Mouse (Mus musculus) hindbrain, embryonic 15.5 days (tissue): ENCODE data around the gene Ccdc57. TPM values are rescaled to one million over a fixed set of nuclear protein-coding genes. Genes with fewer than 3 reads are reported as not detected.

Experiments
- ATAC-seq: fragments of 200-750 bp; cut with Nextera tagmentation; 2 replicates; pipeline ENCODE4 v1.8.0; 2017; ENCODE audit warnings: low read depth, moderate number of reproducible peaks, moderate TSS enrichment; ENCODE audit not compliant: low FRiP score
- H3K27ac ChIP-seq: fragments of 300-500 bp; sonication (generic); replicated peaks from 2 replicates; pipeline ENCODE4 v1.5.1; 2015; ENCODE audit warnings: mild to moderate bottlenecking, inconsistent platforms
- H3K27me3 ChIP-seq: fragments of 300-500 bp; sonication (generic); 2 replicates; pipeline ENCODE4 v1.6.1; 2015; ENCODE audit warnings: control low read depth, inconsistent platforms
- H3K36me3 ChIP-seq: fragments of 300-500 bp; sonication (generic); 2 replicates; pipeline ENCODE4 v1.6.1; 2015; ENCODE audit warnings: control low read depth, inconsistent platforms
- H3K4me1 ChIP-seq: fragments of 300-500 bp; sonication (generic); replicated peaks from 2 replicates; pipeline ENCODE4 v1.6.1; 2015; ENCODE audit warnings: control low read depth, inconsistent platforms
- H3K4me2 ChIP-seq: fragments of 300-500 bp; sonication (generic); 2 replicates; pipeline ENCODE4 v1.6.1; 2015; ENCODE audit warnings: moderate library complexity, mild to moderate bottlenecking, inconsistent platforms
- H3K4me3 ChIP-seq: fragments of 300-500 bp; sonication (generic); 2 replicates; pipeline ENCODE4 v1.5.1; 2015; ENCODE audit warnings: mild to moderate bottlenecking, inconsistent platforms
- H3K9ac ChIP-seq: fragments of 300-500 bp; sonication (generic); 2 replicates; pipeline ENCODE4 v1.6.1; 2015; ENCODE audit warnings: inconsistent platforms
- H3K9me3 ChIP-seq: fragments of 300-500 bp; sonication (generic); 2 replicates; pipeline ENCODE4 v1.6.1; 2016; ENCODE audit warnings: control low read depth, inconsistent platforms
- WGBS: fragments of 180-500 bp; shearing (Covaris S2); methylation state at CpG from one replicate; pipeline ENCODE4 v1.1.7; 2015; 5-methylcytosine and 5-hydroxymethylcytosine counted together
- polyA plus RNA-seq: library from polyadenylated mRNA; unstranded; fragments of >200 nt; fragmentation: Nextera tagmentation; extraction: Ambion mirVana; gene quantifications from 2 replicates; pipeline ENCODE4 v1.2.1, GENCODE M21; 2015

Gene Ccdc57
- polyA plus RNA-seq, 1 experiment from 2014 or later, result 6.1 TPM

DNA sequence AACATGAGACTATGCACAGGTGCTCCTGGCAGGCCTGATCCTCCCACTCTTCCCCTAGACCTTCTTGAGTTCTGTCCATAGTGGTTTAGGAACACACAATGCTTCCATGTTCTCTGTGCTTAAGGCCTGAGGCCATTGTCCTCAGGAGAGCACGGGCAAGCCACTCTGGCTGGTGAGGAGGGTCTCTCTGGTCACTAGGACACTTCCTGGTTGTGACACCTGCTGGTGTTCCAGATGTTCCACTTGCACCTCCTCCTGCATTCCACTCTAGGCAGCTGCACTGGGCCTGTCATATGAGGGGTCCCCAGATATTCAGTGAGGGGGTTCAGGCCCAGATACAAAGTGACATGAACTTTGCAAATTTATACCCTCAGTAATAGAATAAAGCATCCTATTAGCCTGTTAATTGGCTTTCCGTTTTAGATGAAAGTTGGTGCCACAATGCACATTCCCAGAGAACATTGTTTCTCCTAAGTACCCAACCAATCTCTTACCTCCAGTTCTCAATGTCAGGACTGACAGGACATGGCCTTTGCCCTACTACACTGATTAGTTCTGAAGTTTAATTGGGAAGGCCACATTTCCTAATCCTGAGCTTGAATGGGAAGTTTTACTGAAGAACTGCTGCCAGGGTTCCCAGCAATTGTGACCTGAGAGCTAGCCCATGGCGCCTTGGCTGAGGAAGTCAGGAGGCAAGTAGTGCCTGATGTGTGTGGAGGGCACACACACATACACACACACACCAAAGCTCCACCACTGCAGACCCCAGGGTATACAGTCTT is 100.8 kb downstream of the Ccdc57 start:
- no peak overlapping the region for H3K4me2 ChIP-seq
- H3K4me3 ChIP-seq, result no peak overlapping the region
- peaks cover 4% of the 10 kb centered on the region; the same call in 1 of the 2 replicates for H3K4me1 ChIP-seq
- no peaks in the 10 kb centered on the region for H3K36me3 ChIP-seq
- no peak for ATAC-seq
- H3K9ac ChIP-seq, result no peak overlapping the region
- H3K27ac ChIP-seq, result no peak overlapping the region
- 87% methylated on average over 3 of the region's 3 CpGs for WGBS
- H3K9me3 ChIP-seq, result no peaks in the 10 kb centered on the region
- H3K27me3 ChIP-seq, result no peaks in the 10 kb centered on the region

- WGBS, result 81% methylated on average over 12 of the region's 12 CpGs
- Histone ChIP-seq H3K9me3 (no peaks in the 10 kb centered on the region), H3K36me3 (no peaks in the 10 kb centered on the region; the same call in 1 of the 2 replicates), H3K27me3 (no peaks in the 10 kb centered on the region), H3K9ac (no peak overlapping the region), H3K4me2 (no peak overlapping the region), H3K4me1 (peaks cover 10% of the 10 kb centered on the region), H3K27ac (no peak overlapping the region), H3K4me3 (no peak overlapping the region)
- no peak for ATAC-seq
Measured at GRCm38 (mm10) chr11:120830686-120831085, 102.0 kb downstream of the Ccdc57 start.

- Histone ChIP-seq H3K4me3 (no peak overlapping the region), H3K4me1 (peaks cover 17% of the 10 kb centered on the region), H3K4me2 (no peak overlapping the region), H3K27me3 (no peaks in the 10 kb centered on the region), H3K36me3 (no peaks in the 10 kb centered on the region; the same call in 1 of the 2 replicates), H3K9ac (no peak overlapping the region), H3K9me3 (no peaks in the 10 kb centered on the region), H3K27ac (no peak overlapping the region)
- WGBS, result 93% methylated on average over 10 of the region's 10 CpGs
- ATAC-seq, result no peak
Measured at GRCm38 (mm10) chr11:120829757-120830532, 102.7 kb downstream of the Ccdc57 start.

DNA sequence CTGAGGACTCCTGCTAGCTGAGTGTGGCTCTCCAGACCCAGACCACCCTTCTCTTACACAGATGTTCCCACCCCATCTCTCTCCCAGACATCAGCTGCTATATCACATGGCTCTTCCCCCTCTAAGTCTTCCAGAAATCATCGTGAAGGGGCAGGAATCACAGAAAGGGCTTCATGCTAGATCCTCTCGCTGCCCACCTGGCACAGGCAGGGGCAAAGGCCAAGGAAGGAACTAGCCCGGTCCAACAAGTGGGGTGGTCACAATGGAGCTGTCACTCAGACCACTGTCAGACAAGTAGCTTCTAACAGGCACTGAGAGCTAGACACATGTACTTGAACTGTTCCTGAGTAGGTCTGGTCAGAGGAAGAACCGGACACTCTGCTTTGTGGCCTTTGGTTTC is 104.3 kb downstream of the Ccdc57 start:
- Histone ChIP-seq H3K27me3 (no peaks in the 10 kb centered on the region), H3K9me3 (no peaks in the 10 kb centered on the region), H3K4me3 (no peak overlapping the region), H3K36me3 (no peaks in the 10 kb centered on the region; the same call in 1 of the 2 replicates), H3K27ac (no peak overlapping the region), H3K4me2 (no peak overlapping the region), H3K4me1 (peaks cover 16% of the 10 kb centered on the region), H3K9ac (no peak overlapping the region)
- 74% methylated on average over 4 of the region's 4 CpGs for WGBS
- no peak for ATAC-seq

GRCm38 (mm10) chr11:120826016-120826953 is 106.4 kb downstream of the Ccdc57 start:
- WGBS, result 79% methylated on average over 8 of the region's 8 CpGs

GRCm38 (mm10) chr11:120825289-120825863 is 107.3 kb downstream of the Ccdc57 start:
- H3K27ac ChIP-seq, result peak overlapping the region; percentile 100
- H3K4me2 ChIP-seq, result peak overlapping the region; percentile 85
- H3K4me3 ChIP-seq, result peak overlapping the region; percentile 64
- H3K27me3 ChIP-seq, result no peaks in the 10 kb centered on the region
- H3K9me3 ChIP-seq, result no peaks in the 10 kb centered on the region
- H3K4me1 ChIP-seq, result peaks cover 44% of the 10 kb centered on the region
- H3K9ac ChIP-seq, result peak overlapping the region; percentile 85
- WGBS, result 47% methylated on average over 4 of the region's 4 CpGs
- peaks cover 8% of the 10 kb centered on the region; the same call in 1 of the 2 replicates for H3K36me3 ChIP-seq
- ATAC-seq, result no peak

More at GRCm38 (mm10) chr11:120826016-120826953, 106.4 kb downstream of the Ccdc57 start:
- ATAC-seq, result no peak
- Histone ChIP-seq H3K27me3 (no peaks in the 10 kb centered on the region), H3K9me3 (no peaks in the 10 kb centered on the region), H3K27ac (peak overlapping the region; percentile 100), H3K4me3 (no peak overlapping the region), H3K36me3 (no peaks in the 10 kb centered on the region; the same call in 1 of the 2 replicates), H3K9ac (peak overlapping the region; percentile 85; the same call in 1 of the 2 replicates), H3K4me1 (peaks cover 35% of the 10 kb centered on the region), H3K4me2 (no peak overlapping the region)

GRCm38 (mm10) chr11:120824787-120825288 is 107.8 kb downstream of the Ccdc57 start:
- under 1% methylated on average over 21 of the region's 21 CpGs for WGBS
- H3K4me3 ChIP-seq, result peak overlapping the region; percentile 64

DNA sequence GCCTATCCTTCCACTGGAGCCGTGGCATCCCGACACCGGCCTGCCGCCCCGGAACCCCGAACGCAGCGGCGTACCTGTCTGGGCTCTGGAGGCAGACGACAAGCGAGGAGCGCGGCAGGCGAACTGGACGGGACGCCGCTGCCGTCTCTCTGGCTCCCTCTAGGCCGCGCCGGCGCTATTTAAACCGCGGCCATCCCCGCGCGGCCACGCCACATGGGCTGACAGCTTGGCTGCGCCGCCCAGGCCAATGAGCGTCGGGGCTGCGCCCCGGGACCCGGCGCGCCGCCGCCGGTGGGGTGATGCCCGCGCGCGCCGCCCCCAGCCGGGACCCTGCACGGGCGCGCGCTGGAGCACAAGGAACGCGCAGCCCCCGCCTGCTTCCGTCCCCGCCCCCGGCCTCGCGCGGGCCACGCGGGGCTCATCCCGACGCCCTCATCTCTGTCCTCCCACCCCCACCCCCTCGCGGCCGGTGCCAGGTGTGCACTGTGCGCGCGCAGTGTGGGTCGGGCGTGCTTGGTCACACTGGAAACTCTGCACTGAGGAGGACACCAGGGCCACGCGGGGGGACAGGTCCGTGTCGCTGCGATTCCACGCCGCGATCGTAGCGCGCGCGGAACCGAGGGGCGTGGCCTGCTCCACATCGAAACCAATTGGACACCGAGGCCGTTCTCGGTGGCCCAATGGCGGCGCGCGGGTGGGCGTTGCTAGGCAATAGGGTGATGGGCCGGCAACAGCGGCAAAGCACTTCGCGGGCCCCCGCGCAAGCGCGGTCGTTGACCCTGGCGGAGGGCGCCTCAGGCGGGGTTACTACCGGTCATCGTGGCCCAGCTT is 108.5 kb downstream of the Ccdc57 start, which contains the start of gene Fasn:
TSS of gene Fasn (minus strand) at position 592 of the 831 bp plus-strand sequence.
- peak within 1 kb of the TSS; percentile 85 for H3K9ac ChIP-seq
- H3K4me2 ChIP-seq, result peak within 1 kb of the TSS; percentile 85
- H3K9me3 ChIP-seq, result no peaks in the 10 kb centered on the region
- H3K27me3 ChIP-seq, result no peaks in the 10 kb centered on the region
- H3K4me3 ChIP-seq, result peak within 1 kb of the TSS; percentile 64
- peak; percentile 94 for ATAC-seq
- peak within 1 kb of the TSS; percentile 100 for H3K27ac ChIP-seq
- H3K4me1 ChIP-seq, result peaks cover 45% of the 10 kb centered on the region
- peaks cover 20% of the 10 kb centered on the region for H3K36me3 ChIP-seq
- under 1% methylated on average over 94 of the region's 109 CpGs for WGBS

More at GRCm38 (mm10) chr11:120824787-120825288, 107.8 kb downstream of the Ccdc57 start:
- Histone ChIP-seq H3K4me1 (peaks cover 45% of the 10 kb centered on the region), H3K27ac (peak overlapping the region; percentile 100), H3K9me3 (no peaks in the 10 kb centered on the region), H3K27me3 (no peaks in the 10 kb centered on the region), H3K9ac (peak overlapping the region; percentile 85), H3K36me3 (peaks cover 13% of the 10 kb centered on the region; the same call in 1 of the 2 replicates), H3K4me2 (peak overlapping the region; percentile 85)
- ATAC-seq, result peak; percentile 4; the same call in 1 of the 2 replicates

DNA sequence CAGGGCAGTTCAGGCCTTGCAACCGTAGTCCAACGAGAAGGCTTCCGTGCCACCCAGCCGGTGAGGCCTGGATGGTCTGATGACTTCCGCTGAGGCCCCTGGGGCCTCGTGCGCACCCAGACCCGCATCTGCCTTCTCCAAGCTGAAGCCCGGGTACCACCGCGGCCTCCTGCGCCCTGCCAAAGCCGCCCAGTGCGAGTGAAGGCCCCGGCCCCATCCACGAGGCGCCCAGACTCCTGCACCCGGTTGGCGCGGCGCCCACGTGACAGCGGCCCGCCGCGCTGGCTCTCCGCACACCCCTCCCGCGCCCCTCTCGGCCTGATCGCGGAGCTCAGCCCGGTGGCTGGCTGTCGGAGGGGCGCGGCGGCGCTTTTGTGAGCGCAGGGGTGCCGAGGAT is 109.1 kb downstream of the Ccdc57 start:
- Histone ChIP-seq H3K36me3 (peaks cover 26% of the 10 kb centered on the region), H3K4me3 (peak overlapping the region; percentile 64), H3K4me2 (peak overlapping the region; percentile 85), H3K4me1 (peaks cover 45% of the 10 kb centered on the region), H3K9me3 (no peaks in the 10 kb centered on the region), H3K27me3 (no peaks in the 10 kb centered on the region), H3K9ac (peak overlapping the region; percentile 85), H3K27ac (peak overlapping the region; percentile 100)
- 0% methylated on average over 37 of the region's 40 CpGs for WGBS
- ATAC-seq, result peak; percentile 39

DNA sequence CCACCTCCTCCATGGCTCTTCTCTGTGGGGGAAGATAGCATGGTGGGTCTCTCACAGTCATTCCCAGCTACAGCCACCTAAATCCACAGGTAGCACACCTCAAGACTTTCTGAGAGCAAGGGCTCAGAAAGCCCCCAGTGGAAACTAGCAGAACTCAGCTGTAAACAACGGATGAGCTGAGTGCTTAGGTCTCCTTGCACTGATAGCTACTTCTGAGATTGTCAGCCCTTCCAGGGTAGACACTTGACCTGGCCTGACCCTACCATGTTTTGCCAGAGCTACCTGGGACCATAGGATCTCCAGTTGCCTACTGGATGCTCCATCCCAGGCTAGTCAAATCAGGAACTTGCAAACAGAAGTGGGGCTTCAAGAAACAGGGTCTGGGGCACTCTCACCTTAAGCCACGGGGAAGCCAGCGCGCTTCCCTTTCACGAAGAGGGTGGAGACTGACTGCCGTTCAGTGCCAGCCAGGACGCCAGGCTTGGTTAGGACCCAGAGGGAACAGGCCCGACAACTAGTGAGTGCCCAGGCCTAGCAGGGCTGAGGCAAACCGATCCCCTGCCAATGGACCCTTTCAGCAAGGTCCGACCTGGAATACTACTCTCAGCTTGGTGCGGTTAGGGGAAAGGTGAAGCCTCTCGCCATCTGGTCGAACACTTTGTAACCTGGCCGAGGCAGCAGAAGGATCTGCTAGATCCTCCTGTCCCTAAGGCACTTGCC is 109.7 kb downstream of the Ccdc57 start:
- no peak for ATAC-seq
- Histone ChIP-seq H3K4me1 (peaks cover 45% of the 10 kb centered on the region), H3K27me3 (no peaks in the 10 kb centered on the region), H3K4me3 (peak overlapping the region; percentile 64), H3K4me2 (peak overlapping the region; percentile 85), H3K36me3 (peaks cover 32% of the 10 kb centered on the region), H3K9me3 (no peaks in the 10 kb centered on the region), H3K9ac (peak overlapping the region; percentile 85), H3K27ac (peak overlapping the region; percentile 100)
- WGBS, result 1% methylated on average over 14 of the region's 14 CpGs
